Mouse (Mus musculus): Measurements from ENCODE around the gene Agpat3. TPM values are rescaled to one million over a fixed set of nuclear protein-coding genes. Genes with fewer than 3 reads are reported as not detected.

Gene Agpat3
- total and polyA plus RNA-seq, 3 experiments: 0.07 TPM; not detected in 2

DNA sequence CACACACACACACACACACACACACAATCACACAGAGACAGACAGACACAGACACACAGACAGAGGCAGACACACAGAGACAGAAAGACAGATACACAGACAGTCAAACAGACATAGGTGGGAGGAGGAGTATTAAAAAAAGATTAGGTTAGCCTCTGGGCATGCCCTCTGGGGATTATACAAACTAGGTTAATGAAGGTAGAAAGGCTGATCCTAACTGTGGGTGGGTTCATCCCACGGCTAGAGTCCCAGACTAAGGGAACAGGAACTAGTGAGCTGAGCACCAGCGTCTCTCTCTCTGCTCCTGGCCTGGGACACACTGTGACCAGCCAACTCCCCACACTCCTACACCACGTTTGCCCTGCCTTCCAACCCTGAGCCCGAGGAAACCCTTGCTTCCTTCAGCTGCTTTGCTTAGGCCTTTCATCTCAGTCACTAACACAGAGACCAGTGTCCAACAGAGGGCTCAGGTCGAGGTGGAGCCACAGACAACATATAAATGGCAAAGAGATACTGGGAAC is 41.5 kb downstream of the Agpat3 start:
- H3K4me1 ChIP-seq (ENCODE audit: control insufficient read depth in 1 of 2, insufficient read depth in 2 of 2, low read length in 2 of 2): no peaks in the 10 kb centered on the region
- no peak for TF ChIP-seq EP300 (IDR thresholded peaks at IDR 0.05; ENCODE audit: low read depth in 1 of 2, low read length in 2 of 2)
- no peak for TF ChIP-seq CHD2 (IDR thresholded peaks at IDR 0.05; ENCODE audit: low read length)
- no peak for TF ChIP-seq POLR2AphosphoS2 (IDR thresholded peaks at IDR 0.05; ENCODE audit: low read length)
- no peak for TF ChIP-seq NELFE (IDR thresholded peaks at IDR 0.05; ENCODE audit: low read depth, low read length)
- no peak for TF ChIP-seq USF2 (IDR thresholded peaks at IDR 0.05; ENCODE audit: borderline replicate concordance in 1 of 2, insufficient read depth in 1 of 2, low read depth in 1 of 2, low read length in 2 of 2)
- TF ChIP-seq GABPA (IDR thresholded peaks at IDR 0.05; ENCODE audit: low read depth, low read length): no peak
- TF ChIP-seq POLR2AphosphoS5 (IDR thresholded peaks at IDR 0.05; ENCODE audit: borderline replicate concordance, low read depth, low read length): no peak
- no peak for TF ChIP-seq NRF1 (IDR thresholded peaks at IDR 0.05; ENCODE audit: insufficient read depth, low read depth, low read length, poor library complexity, severe bottlenecking)
- TF ChIP-seq MYC (IDR thresholded peaks at IDR 0.05; ENCODE audit: low read depth, low read length): no peak
- no peak for TF ChIP-seq SIN3A (IDR thresholded peaks at IDR 0.05; ENCODE audit: low read length)
- TF ChIP-seq GATA1 (IDR thresholded peaks at IDR 0.05; ENCODE audit: low read depth, low read length): no peak
- no peak overlapping the region for H3K27ac ChIP-seq (ENCODE audit: control insufficient read depth, low read depth, low read length)
- no peak overlapping the region for H3K9ac ChIP-seq (ENCODE audit: control insufficient read depth, low read depth, low read length, poor library complexity, severe bottlenecking)
- no peaks in the 10 kb centered on the region for H3K79me2 ChIP-seq (ENCODE audit: control insufficient read depth, insufficient read depth, low read length, poor library complexity)
- no peak overlapping the region for H3K4me3 ChIP-seq (ENCODE audit: control insufficient read depth in 1 of 2, insufficient read depth in 1 of 2, low read depth in 2 of 2, low read length in 2 of 2)
- no peaks in the 10 kb centered on the region for H3K36me3 ChIP-seq (ENCODE audit: control insufficient read depth in 1 of 2, insufficient read depth in 2 of 2, low read length in 2 of 2)
- DNase-seq (ENCODE audit: low read depth, low spot score): no peak
- no peaks in the 10 kb centered on the region for H3K9me3 ChIP-seq (replicated peaks; ENCODE audit: insufficient read depth, low read length)
- H3K27me3 ChIP-seq (ENCODE audit: control insufficient read depth in 1 of 2, insufficient read depth in 2 of 2, low read length in 2 of 2): peaks cover 0 to 17% of the 10 kb centered on the region in 2 experiments; a peak in 3 of 4 replicates

DNA sequence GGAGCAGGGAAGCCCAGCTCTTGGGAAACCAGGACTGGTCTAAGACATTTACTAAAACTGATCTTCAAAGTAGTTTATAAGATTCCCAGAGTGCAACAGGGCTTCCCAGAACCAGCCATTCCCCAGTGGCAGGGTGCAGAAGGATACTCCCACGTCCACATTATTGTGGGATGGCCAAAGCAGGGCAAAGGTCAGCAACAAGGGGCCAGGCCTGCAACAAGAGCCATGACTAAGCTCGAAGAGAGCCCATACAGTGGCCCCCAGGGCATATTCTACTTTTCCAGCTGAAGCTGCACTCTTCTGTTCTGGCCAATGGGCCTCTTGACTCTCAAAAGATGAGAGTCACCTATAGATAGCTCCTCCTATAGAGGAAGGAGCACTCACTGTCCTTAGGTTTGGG is 43.7 kb downstream of the Agpat3 start:
- no peaks in the 10 kb centered on the region for H3K36me3 ChIP-seq (ENCODE audit: control insufficient read depth in 1 of 2, insufficient read depth in 2 of 2, low read length in 2 of 2)
- no peak overlapping the region for H3K27ac ChIP-seq (ENCODE audit: control insufficient read depth, low read depth, low read length)
- H3K9me3 ChIP-seq (replicated peaks; ENCODE audit: insufficient read depth, low read length): no peaks in the 10 kb centered on the region
- H3K4me3 ChIP-seq (ENCODE audit: control insufficient read depth in 1 of 2, insufficient read depth in 1 of 2, low read depth in 2 of 2, low read length in 2 of 2): no peak overlapping the region
- TF ChIP-seq POLR2AphosphoS2 (IDR thresholded peaks at IDR 0.05; ENCODE audit: low read length) (no peak), TBP (IDR thresholded peaks at IDR 0.05; ENCODE audit: low read depth, low read length) (no peak), ETS1 (IDR thresholded peaks at IDR 0.05; ENCODE audit: low read depth, low read length) (no peak), MAFK (IDR thresholded peaks at IDR 0.05; ENCODE audit: borderline replicate concordance, low read depth, low read length) (no peak), MYC (IDR thresholded peaks at IDR 0.05; ENCODE audit: low read depth, low read length) (no peak), HCFC1 (IDR thresholded peaks at IDR 0.05; ENCODE audit: low read depth, low read length) (no peak), MAZ (IDR thresholded peaks at IDR 0.05; ENCODE audit: low read depth, low read length) (no peak), ELF1 (IDR thresholded peaks at IDR 0.05; ENCODE audit: low read depth, low read length) (no peak), NELFE (IDR thresholded peaks at IDR 0.05; ENCODE audit: low read depth, low read length) (no peak), MXI1 (IDR thresholded peaks at IDR 0.05; ENCODE audit: low read depth, low read length) (no peak), ZC3H11A (IDR thresholded peaks at IDR 0.05; ENCODE audit: low read depth, low read length) (no peak), GATA1 (IDR thresholded peaks at IDR 0.05; ENCODE audit: low read depth, low read length) (no peak), JUND (IDR thresholded peaks at IDR 0.05; ENCODE audit: low read depth, low read length) (no peak), CHD1 (IDR thresholded peaks at IDR 0.05; ENCODE audit: low read depth, low read length) (no peak), ZNF384 (IDR thresholded peaks at IDR 0.05; ENCODE audit: low read depth, low read length) (no peak), MAX (IDR thresholded peaks at IDR 0.05; ENCODE audit: low read length) (no peak), CTCF (IDR thresholded peaks at IDR 0.05 in 2 of 3, conservative IDR thresholded peaks at IDR 0.05 in 1 of 3; ENCODE audit: control insufficient read depth in 1 of 3, insufficient read depth in 1 of 3, low read depth in 2 of 3, low read length in 3 of 3, poor library complexity in 1 of 3, severe bottlenecking in 1 of 3) (no peak), USF2 (IDR thresholded peaks at IDR 0.05; ENCODE audit: borderline replicate concordance in 1 of 2, insufficient read depth in 1 of 2, low read depth in 1 of 2, low read length in 2 of 2) (no peak)
- DNase-seq (ENCODE audit: low read depth, low spot score): no peak
- no peaks in the 10 kb centered on the region for H3K4me1 ChIP-seq (ENCODE audit: control insufficient read depth in 1 of 2, insufficient read depth in 2 of 2, low read length in 2 of 2)
- H3K79me2 ChIP-seq (ENCODE audit: control insufficient read depth, insufficient read depth, low read length, poor library complexity): no peaks in the 10 kb centered on the region
- peaks cover 4 to 12% of the 10 kb centered on the region in 2 experiments for H3K27me3 ChIP-seq (ENCODE audit: control insufficient read depth in 1 of 2, insufficient read depth in 2 of 2, low read length in 2 of 2)
- no peak overlapping the region for H3K9ac ChIP-seq (ENCODE audit: control insufficient read depth, low read depth, low read length, poor library complexity, severe bottlenecking)

Measured in MEL (cell line).